Mouse (Mus musculus) spleen, adult 2 months (tissue): ENCODE measurements around the gene Xcr1.

Experiments
- CTCF ChIP-seq: fragments of 200-500 bp; IDR thresholded peaks from 2 replicates; pipeline ENCODE4 v1.5.1; 2011; ENCODE audit warnings: mild to moderate bottlenecking, inconsistent platforms; ENCODE audit not compliant: insufficient read depth, insufficient read length, insufficient replicate concordance; ENCODE audit errors: extremely low read depth
- POLR2A ChIP-seq: fragments of 200-500 bp; IDR thresholded peaks from 2 replicates; pipeline ENCODE4 v1.6.1; 2011; ENCODE audit warnings: low read depth, low read length, inconsistent platforms

- no peak for TF ChIP-seq POLR2A
- no peak for TF ChIP-seq CTCF
Measured at GRCm38 (mm10) chr9:123846490-123846889, 15.3 kb downstream of the Xcr1 start.
